Mouse (Mus musculus): ENCODE measurements around the gene Slc25a17.

The Slc25a17 gene

DNA sequence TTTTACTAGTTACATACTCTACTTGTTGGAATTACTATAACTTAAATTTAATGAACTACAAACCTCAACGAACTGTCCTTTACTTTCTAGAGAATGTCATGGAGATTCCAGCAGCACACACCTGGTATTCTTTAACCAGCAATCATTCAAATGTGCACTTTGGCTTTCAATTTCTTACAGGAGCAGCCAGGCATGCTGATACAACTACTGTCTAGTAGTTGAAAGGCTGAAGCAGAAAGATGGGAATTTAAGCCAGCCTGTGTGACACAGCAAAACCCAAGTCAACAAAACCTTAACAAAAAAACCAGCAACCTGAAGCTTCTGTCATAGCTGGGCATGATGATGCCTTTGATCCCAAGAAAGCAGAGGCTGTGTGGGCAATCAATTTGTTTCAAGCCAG lies 1.9 kb upstream of the Slc25a17 start:
- ChIA-PET CTCF (no interaction called here), POLR2A (interaction anchor here in 2 of 4 experiments (0.6 to 5.7 kb wide), 6 partner anchors 9 to 95 kb away, joined by 3 to 27 read pairs (median 4); partner anchors contain the start of gene Xpnpep3 (in 1 of the 2))

GRCm38 (mm10) chr15:81361417-81362015 lies 904 bp upstream of the Slc25a17 start:
- ChIA-PET POLR2A (interaction anchor here in 2 of 4 experiments (0.6 to 5.7 kb wide), 6 partner anchors 10 to 94 kb away, joined by 3 to 27 read pairs (median 4); partner anchors contain the start of gene Xpnpep3 (in 1 of the 2)), CTCF (no interaction called here)

GRCm38 (mm10) chr15:81361022-81361404 lies 401 bp upstream of the Slc25a17 start:
- ChIA-PET POLR2A (interaction anchor here in 2 of 4 experiments (1.2 to 5.7 kb wide), 4 partner anchors 10 to 39 kb away, joined by 3 to 27 read pairs (median 12); partner anchors contain the start of gene Xpnpep3 (in 1 of the 2)), CTCF (no interaction called here)

GRCm38 (mm10) chr15:81359421-81359820 lies 1.2 kb downstream of the Slc25a17 start:
- ChIA-PET CTCF (no interaction called here), POLR2A (interaction anchor here in 2 of 4 experiments (1.0 to 1.8 kb wide), 4 partner anchors 10 to 155 kb away, joined by 3 to 5 read pairs (median 4); partner anchors contain the start of genes St13 (in 1 of the 2) and Xpnpep3 (in 1 of the 2))

GRCm38 (mm10) chr15:81358943-81359342 lies 1.7 kb downstream of the Slc25a17 start:
- POLR2A ChIA-PET, result interaction anchor here in 2 of 4 experiments (1.0 to 1.8 kb wide), 4 partner anchors 10 to 156 kb away, joined by 3 to 5 read pairs (median 4); partner anchors contain the start of genes St13 (in 1 of the 2) and Xpnpep3 (in 1 of the 2)
- CTCF ChIA-PET, result no interaction called here

DNA sequence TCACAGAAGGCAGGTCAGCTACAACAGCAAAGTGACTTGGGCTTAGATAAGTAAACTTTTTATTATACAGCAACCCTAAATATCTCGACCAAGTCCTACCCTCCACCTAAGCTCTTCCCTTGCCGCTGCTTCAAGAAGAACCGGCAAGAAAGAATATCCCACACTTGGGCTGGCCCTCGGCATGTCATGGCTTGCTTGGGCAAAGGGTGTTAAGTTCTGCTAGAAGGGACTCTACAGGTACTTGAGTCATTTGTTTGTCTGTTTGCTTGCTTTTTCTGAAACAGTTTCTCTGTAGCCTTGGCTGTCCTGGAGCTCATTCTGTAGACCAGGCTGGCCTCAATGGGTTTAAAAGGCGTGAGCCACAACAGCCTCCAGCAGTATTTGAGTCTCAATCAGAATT lies 3.7 kb downstream of the Slc25a17 start:
- CTCF ChIA-PET, result interaction anchor here in 2 of 4 experiments (0.5 to 0.9 kb wide), 3 partner anchors 10 to 127 kb away, joined by 3 to 6 read pairs (median 4); no protein-coding TSS in a partner anchor
- POLR2A ChIA-PET, result interaction anchor here in 3 of 4 experiments (0.6 to 2.6 kb wide), 7 partner anchors 9 to 123 kb away, joined by 3 to 9 read pairs (median 4); no protein-coding TSS in a partner anchor

DNA sequence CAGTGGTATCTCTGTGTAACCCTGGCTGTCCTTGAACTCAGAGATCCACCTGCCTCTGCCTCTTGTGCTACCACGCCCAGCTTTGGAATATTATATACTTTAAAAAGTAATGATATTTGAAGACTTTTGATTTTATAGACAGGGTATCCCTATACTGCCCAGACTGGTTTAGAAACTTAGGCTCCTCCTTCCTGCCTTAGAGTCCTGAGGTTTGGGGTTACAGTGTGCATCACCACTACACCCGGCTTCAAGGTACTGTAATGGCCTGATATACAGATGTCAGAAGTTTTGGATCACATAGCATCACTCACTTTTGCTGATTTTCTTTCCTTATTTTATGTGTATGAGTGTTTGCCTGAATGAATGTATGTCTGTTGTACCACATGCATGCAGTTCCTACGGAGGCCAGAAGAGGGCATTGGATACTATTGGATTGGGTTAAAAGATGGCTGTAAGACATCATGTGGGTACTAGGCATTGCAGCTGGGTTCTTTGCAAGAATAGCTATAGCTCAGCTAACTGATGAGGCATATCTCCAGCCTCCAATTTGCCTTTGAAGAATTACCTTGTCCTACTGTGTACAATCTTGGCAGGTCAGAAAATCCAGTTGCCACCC lies 5.4 kb downstream of the Slc25a17 start:
- ChIA-PET POLR2A (interaction anchor here in 2 of 4 experiments (0.5 to 2.6 kb wide), 5 partner anchors 13 to 231 kb away, joined by 3 to 9 read pairs (median 3); partner anchors contain the start of genes St13 (in 1 of the 2) and Xpnpep3 (in 1 of the 2)), CTCF (interaction anchor here in 2 of 4 experiments (0.7 to 1.1 kb wide), 3 partner anchors 8 to 32 kb away, joined by 3 read pairs; no protein-coding TSS in a partner anchor)

DNA sequence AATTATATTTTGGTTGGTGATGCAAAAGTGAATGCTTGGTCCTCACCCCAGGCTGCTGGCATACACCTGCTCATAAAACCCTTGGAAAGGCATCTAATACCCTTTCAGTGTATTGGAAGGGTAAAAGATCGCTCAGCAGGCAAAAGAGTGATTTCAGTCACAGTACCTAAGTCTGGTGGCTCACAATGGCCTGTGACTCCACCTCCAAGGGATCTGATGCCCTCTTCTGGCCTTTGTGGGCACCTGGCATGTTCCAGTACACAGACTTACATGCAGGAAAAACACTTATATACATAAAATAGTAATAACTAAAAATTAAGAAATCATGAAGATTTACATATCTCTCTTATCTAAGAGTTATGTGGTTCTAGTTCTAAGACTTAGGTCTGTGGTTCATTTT lies 8.0 kb downstream of the Slc25a17 start:
- ChIA-PET CTCF (interaction anchor here in 1 of 4 experiments (0.5 kb wide), 1 partner anchor 432 kb away, joined by 3 read pairs; no protein-coding TSS in a partner anchor), POLR2A (no interaction called here)

GRCm38 (mm10) chr15:81350401-81350800 lies 10.2 kb downstream of the Slc25a17 start:
- POLR2A ChIA-PET, result interaction anchor here in 1 of 4 experiments (2.1 kb wide), 1 partner anchor 8 kb away, joined by 4 read pairs; no protein-coding TSS in a partner anchor

GRCm38 (mm10) chr15:81348366-81348765 lies 12.2 kb downstream of the Slc25a17 start:
- ChIA-PET CTCF (interaction anchor here in 1 of 4 experiments (1.2 kb wide), 1 partner anchor 16 kb away, joined by 3 read pairs; no protein-coding TSS in a partner anchor), POLR2A (interaction anchor here in 3 of 4 experiments (0.6 to 2.1 kb wide), 4 partner anchors 10 to 398 kb away, joined by 3 to 4 read pairs (median 4); no protein-coding TSS in a partner anchor)

More at GRCm38 (mm10) chr15:81350401-81350800, 10.2 kb downstream of the Slc25a17 start:
- CTCF ChIA-PET, result interaction anchor here in 1 of 4 experiments (0.6 kb wide), 1 partner anchor 149 kb away, joined by 3 read pairs; no protein-coding TSS in a partner anchor

DNA sequence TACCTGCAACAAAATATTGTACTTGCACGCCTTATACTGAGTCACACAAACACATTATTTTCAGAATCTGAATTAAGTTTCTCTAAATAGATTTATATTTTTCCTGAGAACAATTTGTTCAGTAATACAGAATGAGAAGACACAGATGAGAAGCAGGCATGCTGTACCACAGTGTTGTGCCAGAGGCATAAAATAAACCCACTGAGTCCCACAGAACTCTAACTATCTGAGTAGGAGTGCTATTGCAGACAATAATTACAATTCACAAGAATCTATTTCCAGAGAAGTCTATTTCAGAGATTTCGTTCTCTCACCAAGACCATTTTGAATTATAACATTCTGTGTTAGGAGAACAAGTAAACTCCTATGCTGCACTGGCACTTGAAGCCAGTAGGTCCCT lies 13.1 kb downstream of the Slc25a17 start:
- ChIA-PET POLR2A (interaction anchor here in 1 of 4 experiments (0.6 to 1.0 kb wide), 2 partner anchors 48 to 127 kb away, joined by 3 to 4 read pairs; no protein-coding TSS in a partner anchor), CTCF (interaction anchor here in 2 of 4 experiments (0.5 to 1.4 kb wide), 4 partner anchors 8 to 688 kb away, joined by 3 to 6 read pairs (median 3); no protein-coding TSS in a partner anchor)

DNA sequence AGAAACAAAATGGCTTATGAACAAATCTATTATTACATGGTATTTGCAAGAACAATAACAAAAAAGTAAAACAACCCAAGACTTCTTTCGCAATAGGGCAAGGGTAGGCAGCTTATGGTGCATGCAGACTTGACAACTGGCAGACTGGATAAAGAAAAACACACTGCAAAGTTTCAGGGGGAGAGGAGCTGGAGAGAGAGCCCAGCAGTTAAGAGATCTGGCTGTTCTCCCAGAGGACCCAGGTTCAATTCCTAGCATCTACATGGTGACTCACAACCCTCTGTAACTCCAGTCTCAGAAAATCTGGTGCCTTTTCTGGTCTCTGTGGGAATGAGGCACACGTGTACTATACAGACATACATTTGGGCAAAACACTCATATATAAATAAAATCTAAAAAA lies 19.2 kb downstream of the Slc25a17 start:
- ChIA-PET POLR2A (no interaction called here), CTCF (no interaction called here)

DNA sequence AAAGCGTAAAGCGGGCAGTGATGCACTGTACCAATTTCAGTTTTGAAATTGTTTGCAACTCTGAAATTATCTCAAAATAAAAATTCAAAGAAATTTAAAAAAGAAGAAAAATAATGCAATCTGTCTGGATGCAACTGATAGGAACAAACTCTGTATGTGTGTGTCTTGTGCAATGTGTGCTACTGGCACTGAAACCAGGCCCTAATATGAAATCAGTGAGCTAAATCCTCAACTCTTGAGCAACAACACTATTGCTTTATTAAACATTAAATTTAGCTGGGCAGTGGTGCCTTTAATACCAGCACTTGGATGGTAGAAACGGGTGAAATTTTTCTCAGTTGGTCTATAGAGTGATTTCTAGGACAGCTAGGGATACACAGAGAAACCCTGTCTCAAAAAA lies 21.5 kb downstream of the Slc25a17 start:
- ChIA-PET CTCF (no interaction called here), POLR2A (no interaction called here)

- POLR2A ChIA-PET, result interaction anchor here in 2 of 4 experiments (0.6 to 1.2 kb wide), 2 partner anchors 20 to 21 kb away, joined by 3 read pairs; no protein-coding TSS in a partner anchor
- CTCF ChIA-PET, result interaction anchor here in 1 of 4 experiments (0.7 kb wide), 1 partner anchor 274 kb away, joined by 4 read pairs; no protein-coding TSS in a partner anchor
Observed at GRCm38 (mm10) chr15:81336466-81336865, 24.1 kb downstream of the Slc25a17 start.

GRCm38 (mm10) chr15:81332517-81332916 lies 28.1 kb downstream of the Slc25a17 start:
- CTCF ChIA-PET, result interaction anchor here in 1 of 4 experiments (0.9 kb wide), 1 partner anchor 16 kb away, joined by 3 read pairs; no protein-coding TSS in a partner anchor
- POLR2A ChIA-PET, result interaction anchor here in 1 of 4 experiments (0.5 kb wide), 1 partner anchor 253 kb away, joined by 3 read pairs; the partner anchor contains the start of gene Ep300

- ChIA-PET CTCF (no interaction called here), POLR2A (interaction anchor here in 1 of 4 experiments (0.6 to 1.3 kb wide), 3 partner anchors 10 to 72 kb away, joined by 3 read pairs; no protein-coding TSS in a partner anchor)
Observed at GRCm38 (mm10) chr15:81330816-81331433, 29.7 kb downstream of the Slc25a17 start.

DNA sequence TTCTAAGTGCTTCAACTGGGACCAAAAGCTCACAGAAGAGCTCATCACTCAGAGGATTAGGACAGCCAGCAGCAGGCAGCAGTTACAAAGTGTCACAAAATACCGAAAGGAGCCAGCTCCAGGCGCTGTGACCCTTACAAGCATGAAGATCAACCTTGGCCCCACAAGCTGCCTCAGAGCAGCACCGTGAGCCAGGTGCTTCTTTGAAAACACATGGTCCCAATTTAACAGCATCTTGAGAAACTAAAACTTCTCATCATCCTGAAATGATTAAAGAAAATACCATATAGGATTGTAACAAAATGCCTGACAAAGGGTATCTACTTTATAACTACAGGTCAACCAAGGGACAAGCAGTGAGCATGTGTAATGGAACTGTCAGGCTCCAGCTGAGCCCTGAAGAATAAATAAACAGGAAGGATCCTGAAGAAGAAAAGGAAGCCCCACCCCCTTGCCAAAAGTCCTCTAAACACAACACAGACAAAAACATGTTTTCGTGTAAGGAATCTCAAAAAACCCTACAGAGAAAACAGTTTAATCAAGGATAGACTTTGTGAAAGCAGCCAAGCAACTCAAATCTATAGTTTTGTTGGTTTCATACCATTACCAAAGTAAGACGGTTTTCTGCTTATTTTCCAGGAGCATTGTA lies 30.8 kb downstream of the Slc25a17 start:
- ChIA-PET CTCF (interaction anchor here in 1 of 4 experiments (0.6 kb wide), 1 partner anchor 266 kb away, joined by 3 read pairs; no protein-coding TSS in a partner anchor), POLR2A (interaction anchor here in 1 of 4 experiments (1.0 to 1.1 kb wide), 2 partner anchors 13 to 15 kb away, joined by 3 read pairs; no protein-coding TSS in a partner anchor)

DNA sequence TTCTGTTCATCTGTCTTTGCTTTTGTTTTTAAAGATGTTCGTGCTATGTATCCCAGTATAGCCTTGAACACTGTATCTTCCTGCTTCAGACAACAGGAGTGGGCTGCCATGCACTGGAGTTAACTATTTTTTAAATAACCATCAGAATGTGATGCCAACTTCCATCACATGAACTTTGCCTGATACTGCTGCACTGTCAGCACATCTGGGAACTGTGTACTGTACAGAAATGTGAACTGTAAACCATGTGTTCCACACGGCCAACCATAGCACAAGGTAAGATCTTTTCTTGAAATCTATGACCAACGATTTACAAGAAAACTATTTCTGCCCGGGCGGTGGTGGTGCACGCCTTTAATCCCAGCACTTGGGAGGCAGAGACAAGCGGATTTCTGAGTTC lies 33.1 kb downstream of the Slc25a17 start:
- POLR2A ChIA-PET, result no interaction called here
- CTCF ChIA-PET, result no interaction called here

All from embryonic stem cell, embryonic (primary cell).